Mouse (Mus musculus): ENCODE measurements around the gene Suco.
A peak's percentile ranks its signal among the peaks of the same experiment; 100 is the strongest.

The Suco gene

GRCm38 (mm10) chr1:161876553-161877447 is at the start of gene Suco:
Suco (minus strand) TSS chr1:161876682.
- DNase-seq (ENCODE audit: low read depth in 2 of 2, low spot score in 2 of 2): peak; percentile 98 to 99

GRCm38 (mm10) chr1:161925281-161925805 is 48.9 kb upstream of the Suco start:
- DNase-seq (ENCODE audit: low read depth in 2 of 2, low spot score in 2 of 2): no peak

DNA sequence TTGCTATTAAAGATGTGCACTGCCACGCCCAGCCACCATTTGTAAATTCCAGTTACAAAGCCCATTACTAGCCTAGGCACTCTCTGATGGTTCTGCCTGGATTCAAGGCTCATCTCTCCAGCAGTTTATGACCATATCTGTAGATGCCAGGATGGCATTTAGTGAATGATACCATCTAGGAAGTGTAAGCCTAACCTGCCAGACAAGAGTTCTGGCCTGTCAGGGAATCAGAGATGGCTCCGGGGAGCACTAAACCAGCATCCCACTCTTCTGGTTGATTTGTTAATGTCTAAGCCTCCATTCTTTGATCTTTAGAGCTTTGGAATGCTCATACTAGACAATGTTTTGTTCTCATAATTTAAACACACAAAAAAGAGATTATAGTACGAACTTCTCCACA is 47.8 kb upstream of the Suco start:
- DNase-seq (ENCODE audit: low read depth in 2 of 2, low spot score in 2 of 2): no peak

DNA sequence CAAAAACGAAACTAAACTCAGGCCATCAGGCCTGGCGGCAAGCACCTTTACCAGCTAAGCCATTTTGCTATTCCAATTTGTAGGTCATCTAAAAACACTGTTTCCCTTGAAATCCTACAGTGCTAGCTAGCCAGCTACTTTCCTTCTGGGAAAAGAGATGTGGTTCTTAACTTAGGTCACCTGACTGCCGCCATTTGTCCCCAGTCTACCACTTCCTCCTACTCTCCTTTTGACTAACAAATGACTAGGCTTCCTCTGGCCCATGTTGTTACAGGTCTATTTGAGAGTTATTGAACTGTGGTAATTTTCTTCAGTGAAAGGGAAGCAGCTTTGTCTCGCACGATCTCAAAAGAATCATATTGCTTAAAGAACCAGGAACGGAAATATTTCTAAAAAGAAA is 45.4 kb upstream of the Suco start:
- no peak for DNase-seq (ENCODE audit: low read depth in 2 of 2, low spot score in 2 of 2)

- DNase-seq (ENCODE audit: low read depth in 2 of 2, low spot score in 2 of 2): no peak
These were observed 44.3 kb upstream of the Suco start for GRCm38 (mm10) chr1:161920475-161921454.

DNA sequence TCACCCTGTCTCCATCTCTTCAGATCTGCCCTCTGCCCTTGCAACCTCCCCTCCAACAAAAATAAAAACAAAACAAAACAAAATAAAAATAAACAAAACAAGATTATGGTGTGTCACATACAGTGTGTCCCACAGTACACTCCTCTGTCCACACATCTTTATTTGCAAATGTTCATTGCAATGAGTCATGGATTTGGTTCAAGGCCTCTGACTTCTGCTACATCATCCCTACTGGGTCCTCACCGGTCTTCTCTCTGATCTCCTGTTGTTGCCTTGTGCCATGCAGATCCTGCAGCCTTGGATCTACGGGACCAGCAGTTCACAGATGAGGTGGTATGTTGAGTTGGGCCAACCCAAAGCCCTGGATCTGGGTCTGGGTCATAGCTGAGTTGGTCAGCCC is 43.1 kb upstream of the Suco start:
- DNase-seq (ENCODE audit: low read depth in 2 of 2, low spot score in 2 of 2): no peak

DNA sequence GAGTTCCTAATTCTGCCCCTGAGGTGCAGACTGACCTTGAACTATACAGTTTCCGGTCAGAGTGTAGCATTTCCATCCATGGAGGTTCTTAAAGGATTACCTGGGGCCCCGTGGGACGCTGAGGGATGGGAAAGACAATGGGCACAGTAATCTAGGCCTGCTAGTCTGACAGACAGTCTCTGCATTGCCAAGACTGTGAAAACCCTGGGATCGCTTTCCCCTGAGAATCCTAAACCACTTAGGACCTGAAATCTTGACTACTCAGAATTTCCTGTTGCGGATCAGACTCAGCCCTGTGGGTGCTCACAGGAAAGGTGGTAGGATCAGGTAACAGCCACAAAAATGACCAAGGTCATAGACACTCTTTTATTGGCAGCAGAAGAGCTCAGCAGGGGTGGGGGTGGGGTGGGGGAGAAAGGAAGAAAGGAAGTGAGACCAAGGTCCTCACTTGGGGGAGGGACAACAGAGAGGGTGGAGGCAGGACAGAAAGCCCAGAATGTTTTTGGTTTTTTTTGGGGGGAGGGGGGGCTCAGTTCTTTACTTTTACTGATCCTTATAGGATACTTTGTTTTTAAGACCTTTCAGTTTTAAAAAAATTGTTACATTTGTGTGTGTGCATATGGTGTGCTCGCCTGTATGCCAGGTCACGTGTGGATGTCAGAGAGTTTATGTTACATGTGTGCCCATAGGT is 42.3 kb upstream of the Suco start:
- DNase-seq (ENCODE audit: low read depth in 2 of 2, low spot score in 2 of 2): no peak

- no peak for DNase-seq (ENCODE audit: low read depth in 2 of 2, low spot score in 2 of 2)
These were observed 41.5 kb upstream of the Suco start for GRCm38 (mm10) chr1:161917940-161918484.

GRCm38 (mm10) chr1:161916036-161916435 is 39.6 kb upstream of the Suco start:
- no peak for DNase-seq (ENCODE audit: low read depth in 2 of 2, low spot score in 2 of 2)

GRCm38 (mm10) chr1:161913648-161913984 is 37.1 kb upstream of the Suco start:
- no peak for DNase-seq (ENCODE audit: low read depth in 2 of 2, low spot score in 2 of 2)

DNA sequence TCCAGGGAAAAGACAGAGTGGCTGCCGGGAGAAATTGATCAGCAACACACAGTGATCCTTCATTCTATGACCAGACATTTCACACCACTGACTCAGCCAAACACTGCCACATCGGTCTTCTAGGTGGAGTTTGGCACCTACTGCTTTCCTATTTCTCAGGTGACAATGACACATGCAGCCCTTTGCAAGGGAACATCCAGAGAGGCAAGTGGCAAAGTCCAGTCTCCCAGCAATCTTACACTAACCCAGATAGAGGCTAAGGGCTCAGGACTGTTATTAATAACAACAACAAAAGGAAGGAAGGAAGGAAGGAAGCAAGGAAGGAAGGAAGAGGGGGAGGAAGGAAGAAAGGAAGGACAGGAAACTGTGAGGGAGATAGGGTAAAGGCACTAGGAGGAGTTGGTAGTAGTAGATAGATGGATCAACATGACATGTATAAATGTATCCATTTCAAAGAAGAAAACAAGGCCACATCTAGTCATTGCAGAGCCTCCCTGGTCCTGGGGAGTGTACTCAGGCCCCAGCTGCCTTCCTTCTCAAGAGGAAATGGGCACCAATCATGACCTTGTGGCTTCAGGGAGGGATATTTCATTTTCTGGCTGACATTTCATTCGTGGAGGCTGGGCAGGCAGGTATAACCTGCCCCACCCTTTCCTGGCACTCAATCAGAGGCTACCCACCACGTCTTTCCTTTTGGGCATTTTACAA is 36.6 kb upstream of the Suco start:
- no peak for DNase-seq (ENCODE audit: low read depth in 2 of 2, low spot score in 2 of 2)

GRCm38 (mm10) chr1:161909074-161909473 is 32.6 kb upstream of the Suco start:
- no peak for DNase-seq (ENCODE audit: low read depth in 2 of 2, low spot score in 2 of 2)

GRCm38 (mm10) chr1:161907795-161908457 is 31.4 kb upstream of the Suco start:
- DNase-seq (ENCODE audit: low read depth in 2 of 2, low spot score in 2 of 2): no peak

- no peak for DNase-seq (ENCODE audit: low read depth in 2 of 2, low spot score in 2 of 2)
These were observed 30.6 kb upstream of the Suco start for GRCm38 (mm10) chr1:161907111-161907510.

DNA sequence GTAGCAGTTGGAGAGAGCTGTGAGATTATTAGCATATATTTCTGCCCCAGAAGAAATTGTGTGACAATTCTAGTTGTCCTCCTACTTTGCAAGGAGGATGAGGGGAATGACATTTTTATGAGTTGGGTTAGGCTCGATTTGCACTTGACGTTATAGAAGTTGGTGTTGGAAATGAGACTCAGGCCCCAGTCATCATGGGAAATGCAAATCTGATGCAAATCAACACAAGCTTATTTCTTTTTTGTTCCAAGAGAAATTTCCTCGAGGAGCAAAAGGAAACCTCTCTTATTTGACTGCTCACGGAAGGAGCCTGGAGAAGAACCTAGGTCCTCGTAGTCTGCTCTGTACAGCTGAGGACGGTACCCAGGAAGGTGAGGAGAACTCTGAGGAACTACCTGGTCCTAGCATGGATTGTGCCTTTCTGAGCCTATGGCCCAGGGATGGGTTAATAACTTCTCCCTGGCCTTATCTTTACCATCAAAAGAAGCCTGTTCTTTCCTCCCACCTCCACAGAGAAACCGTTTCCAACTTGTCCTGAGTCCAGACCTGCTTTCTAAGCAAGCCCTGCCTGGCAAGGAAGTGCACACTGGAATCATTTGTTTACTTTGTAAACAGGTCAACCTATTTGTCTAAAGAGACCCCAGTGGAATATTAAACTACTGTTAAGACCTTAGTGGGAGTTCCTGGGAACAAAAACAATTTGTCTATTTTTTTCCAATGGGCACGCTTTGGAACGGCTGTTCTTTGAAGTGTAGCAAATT is 26.4 kb upstream of the Suco start:
- DNase-seq (ENCODE audit: low read depth in 2 of 2, low spot score in 2 of 2): no peak

GRCm38 (mm10) chr1:161900129-161900528 is 23.6 kb upstream of the Suco start:
- DNase-seq (ENCODE audit: low read depth in 2 of 2, low spot score in 2 of 2): no peak

DNA sequence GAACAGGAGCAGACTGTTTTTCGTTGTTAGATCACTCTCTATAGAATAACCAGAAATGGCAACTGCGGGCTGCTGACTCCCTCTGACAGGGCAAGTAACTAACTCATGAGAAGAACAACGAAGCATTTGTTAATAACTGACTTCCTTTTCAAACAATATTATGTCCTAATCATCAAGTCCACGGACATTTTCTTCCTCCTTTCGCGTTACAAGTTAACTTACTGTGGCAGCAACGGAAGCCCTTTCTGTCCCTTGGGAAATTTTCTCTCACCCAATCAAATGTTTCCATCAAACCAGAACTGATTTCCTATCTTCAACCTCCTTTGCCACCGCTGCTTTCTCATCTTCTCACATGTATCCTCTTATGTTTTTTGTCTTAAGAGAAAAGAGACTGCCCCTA is 20.8 kb upstream of the Suco start:
- DNase-seq (ENCODE audit: low read depth in 2 of 2, low spot score in 2 of 2): no peak

GRCm38 (mm10) chr1:161896130-161896529 is 19.6 kb upstream of the Suco start:
- DNase-seq (ENCODE audit: low read depth in 2 of 2, low spot score in 2 of 2): no peak

DNA sequence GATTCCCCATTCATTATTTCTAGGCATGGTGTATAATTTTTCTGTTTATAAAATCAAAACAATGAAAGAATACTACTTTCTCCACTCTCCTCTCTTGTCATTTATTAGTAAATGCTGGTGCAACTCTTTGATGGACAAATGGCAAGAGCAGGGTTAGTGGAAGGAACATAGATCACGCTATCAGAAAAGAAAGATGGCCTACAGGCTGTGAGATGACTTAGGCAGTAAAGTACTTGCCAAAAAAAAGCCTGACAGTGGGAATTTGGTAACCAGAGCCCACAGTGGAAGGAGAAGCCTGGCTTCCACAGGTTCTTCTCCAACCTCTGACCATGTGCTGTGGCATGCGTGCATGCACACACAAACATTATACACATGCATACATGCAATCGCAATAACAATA is 18.5 kb upstream of the Suco start:
- no peak for DNase-seq (ENCODE audit: low read depth in 2 of 2, low spot score in 2 of 2)

All from CD8-positive naive resting alpha-beta T cell, adult 2 months (primary cell).